ENCODE assay signal across 8 mouse cellular contexts in the genomic region with DNA sequence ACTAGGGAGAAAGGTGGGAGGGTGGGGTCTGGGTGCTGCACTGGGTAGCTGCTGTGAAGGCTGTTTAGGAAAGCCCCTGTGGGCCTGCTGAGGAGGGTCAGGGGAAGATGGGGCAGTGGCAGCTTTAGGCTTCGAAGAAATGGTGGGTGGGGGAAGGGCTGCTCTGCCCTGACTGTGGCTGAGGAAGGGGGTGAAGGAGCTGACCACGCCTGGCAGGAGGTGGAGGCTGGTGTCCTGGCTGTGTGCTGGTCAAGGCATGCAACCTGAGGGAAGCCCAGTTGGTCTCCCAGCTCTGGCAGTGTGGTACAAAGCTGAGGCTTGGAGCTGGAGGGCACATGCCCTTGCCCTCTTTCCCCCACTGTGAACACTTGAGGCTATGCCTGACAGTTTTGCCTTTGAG. TPM values are rescaled to one million over a fixed set of nuclear protein-coding genes. Genes with fewer than 3 reads are reported as not detected.
DNase-seq lines count a peak whose midpoint lies in the region; ATAC-seq lines count a peak whose summit lies in the region.

No protein-coding gene starts in this region.

- peak overlapping the region; percentile 64 for H3K4me2 ChIP-seq in embryonic facial prominence, embryonic 14.5 days (ENCODE audit: low read depth, low read length)
- peak overlapping the region; percentile 83 for H3K4me2 ChIP-seq in intestine, embryonic 16.5 days (ENCODE audit: low read depth, low read length)
- peak overlapping the region; percentile 77 for H3K4me2 ChIP-seq in midbrain, embryonic 13.5 days (replicated peaks)

- H3K27me3 ChIP-seq in heart, embryonic 10.5 days (ENCODE audit: insufficient read depth, poor library complexity, severe bottlenecking): no peaks in the 10 kb centered on the region
- H3K27me3 ChIP-seq in embryonic facial prominence, embryonic 14.5 days (replicated peaks; ENCODE audit: control insufficient read depth, insufficient read depth, low read length): no peaks in the 10 kb centered on the region
- no peaks in the 10 kb centered on the region for H3K27me3 ChIP-seq in intestine, embryonic 16.5 days (replicated peaks; ENCODE audit: control insufficient read depth, insufficient read depth, low read length)
- H3K27me3 ChIP-seq in midbrain, embryonic 13.5 days: no peaks in the 10 kb centered on the region

- H3K4me1 ChIP-seq in heart, embryonic 10.5 days: peaks cover 73% of the 10 kb centered on the region
- peaks cover 42% of the 10 kb centered on the region for H3K4me1 ChIP-seq in embryonic facial prominence, embryonic 14.5 days (ENCODE audit: control insufficient read depth, insufficient read depth, low read length)
- H3K4me1 ChIP-seq in intestine, embryonic 16.5 days (ENCODE audit: control insufficient read depth, insufficient read depth, low read length): peaks cover 41% of the 10 kb centered on the region
- peaks cover 66% of the 10 kb centered on the region for H3K4me1 ChIP-seq in midbrain, embryonic 13.5 days (replicated peaks)

- peak overlapping the region; percentile 99 for H3K27ac ChIP-seq in heart, embryonic 10.5 days
- no peak overlapping the region for H3K27ac ChIP-seq in embryonic facial prominence, embryonic 14.5 days (replicated peaks; ENCODE audit: low read depth, low read length)
- H3K27ac ChIP-seq in intestine, embryonic 16.5 days (ENCODE audit: low read length): no peak overlapping the region
- H3K27ac ChIP-seq in midbrain, embryonic 13.5 days: no peak overlapping the region

- no peak for DNase-seq in heart, embryonic 10.5 days (ENCODE audit: low spot score)
- DNase-seq in heart, adult 18-20 months: no peak
- no peak for DNase-seq in embryonic facial prominence, embryonic 14.5 days (ENCODE audit: low spot score)
- DNase-seq in thymus, postnatal 4 days: no peak
- no peak for DNase-seq in cerebellum, adult 18-20 months
- no peak for DNase-seq in ovary, adult 18-20 months (ENCODE audit: low spot score)

- ATAC-seq in embryonic facial prominence, embryonic 14.5 days (ENCODE audit: low read depth): no peak
- ATAC-seq in intestine, embryonic 16.5 days: no peak
- no peak for ATAC-seq in midbrain, embryonic 13.5 days

- 19% methylated on average over 2 of the region's 2 CpGs for WGBS in heart, embryonic 10.5 days
- 29% methylated on average over 2 of the region's 2 CpGs for WGBS in embryonic facial prominence, embryonic 14.5 days
- WGBS in intestine, embryonic 16.5 days: 28% methylated on average over 2 of the region's 2 CpGs
- WGBS in midbrain, embryonic 13.5 days: 20% methylated on average over 2 of the region's 2 CpGs

- H3K9me3 ChIP-seq in heart, embryonic 10.5 days: no peaks in the 10 kb centered on the region
- H3K9me3 ChIP-seq in embryonic facial prominence, embryonic 14.5 days (ENCODE audit: control insufficient read depth, low read length): no peaks in the 10 kb centered on the region
- H3K9me3 ChIP-seq in intestine, embryonic 16.5 days (ENCODE audit: control insufficient read depth, low read length): no peaks in the 10 kb centered on the region
- H3K9me3 ChIP-seq in midbrain, embryonic 13.5 days: no peaks in the 10 kb centered on the region

- H3K36me3 ChIP-seq in heart, embryonic 10.5 days: peaks cover 37% of the 10 kb centered on the region
- H3K36me3 ChIP-seq in embryonic facial prominence, embryonic 14.5 days (ENCODE audit: control insufficient read depth, insufficient read depth, low read length): peaks cover 32% of the 10 kb centered on the region; the same call in 1 of the 2 replicates
- 0 out of 2 replicates have a peak, but pooled peaks cover 6% of the 10 kb centered on the region for H3K36me3 ChIP-seq in intestine, embryonic 16.5 days (ENCODE audit: control insufficient read depth, insufficient read depth, low read length)
- H3K36me3 ChIP-seq in midbrain, embryonic 13.5 days: peaks cover 26% of the 10 kb centered on the region

- peak overlapping the region; percentile 97 for H3K4me3 ChIP-seq in heart, embryonic 10.5 days
- peak overlapping the region; percentile 82 for H3K4me3 ChIP-seq in embryonic facial prominence, embryonic 14.5 days (ENCODE audit: low read depth, low read length)
- peak overlapping the region; percentile 99 for H3K4me3 ChIP-seq in intestine, embryonic 16.5 days (ENCODE audit: low read length)
- H3K4me3 ChIP-seq in midbrain, embryonic 13.5 days (replicated peaks): peak overlapping the region; percentile 98

- H3K9ac ChIP-seq in embryonic facial prominence, embryonic 14.5 days (ENCODE audit: low read depth, low read length): peak overlapping the region; percentile 93
- H3K9ac ChIP-seq in intestine, embryonic 16.5 days (ENCODE audit: low read depth, low read length): peak overlapping the region; percentile 97
- H3K9ac ChIP-seq in midbrain, embryonic 13.5 days (replicated peaks): peak overlapping the region; percentile 96

RNA-seq across cellular contexts. Expression of gene Bri3, which starts 14.4 kb away (rescaled TPM):
- polyA plus RNA-seq in heart, embryonic 10.5 days (2016; fragmentation: Nextera tagmentation; extraction: Ambion mirVana): 104 and 110 TPM in 2 replicates
- 100 to 1,000 TPM; 149 to 160 TPM for total RNA-seq in heart, adult 18-20 months (2021)
- polyA plus RNA-seq in embryonic facial prominence, embryonic 14.5 days (2014; fragmentation: Nextera tagmentation; extraction: Ambion mirVana): 96.3 and 99.8 TPM in 2 replicates
- 111 and 142 TPM in 2 replicates for polyA plus RNA-seq in intestine, embryonic 16.5 days (2015; fragmentation: Nextera tagmentation; extraction: Ambion mirVana)
- 133 and 137 TPM in 2 replicates for polyA plus RNA-seq in midbrain, embryonic 13.5 days (2015; fragmentation: Nextera tagmentation; extraction: Ambion mirVana)

RNA-seq across cellular contexts. Expression of gene Tecpr1, which starts 35.3 kb away (rescaled TPM):
- polyA plus RNA-seq in heart, embryonic 10.5 days (2016; fragmentation: Nextera tagmentation; extraction: Ambion mirVana): 15.1 and 18.7 TPM in 2 replicates
- total RNA-seq in heart, adult 18-20 months (2021): 10 to 100 TPM; 27.1 to 27.3 TPM
- polyA plus RNA-seq in embryonic facial prominence, embryonic 14.5 days (2014; fragmentation: Nextera tagmentation; extraction: Ambion mirVana): 19.3 and 20.6 TPM in 2 replicates
- 19.3 and 20.4 TPM in 2 replicates for polyA plus RNA-seq in intestine, embryonic 16.5 days (2015; fragmentation: Nextera tagmentation; extraction: Ambion mirVana)
- polyA plus RNA-seq in midbrain, embryonic 13.5 days (2015; fragmentation: Nextera tagmentation; extraction: Ambion mirVana): 42.8 and 44.8 TPM in 2 replicates
